Mouse (Mus musculus) myocyte (in vitro differentiated cells): Measurements from ENCODE around the gene Mroh2a.

Source experiments
- CEBPB ChIP-seq: IDR thresholded peaks from 2 replicates; pipeline ENCODE4 v1.6.1; 2011; ENCODE audit warnings: mild to moderate bottlenecking, moderate library complexity; ENCODE audit not compliant: poor library complexity, insufficient read depth, severe bottlenecking
- E2F4 ChIP-seq: IDR thresholded peaks from one replicate; pipeline ENCODE4 v1.6.1; 2011; ENCODE audit warnings: mild to moderate bottlenecking, control low read depth, moderate library complexity; ENCODE audit not compliant: insufficient read depth
- MAX ChIP-seq: IDR thresholded peaks from one replicate; pipeline ENCODE4 v1.6.1; 2011; ENCODE audit warnings: low read depth, mild to moderate bottlenecking, control low read depth
- MYOG ChIP-seq, 3 experiments: IDR thresholded peaks; one replicate each; pipeline ENCODE4 v1.6.1; 2011; ENCODE audit warnings: control low read depth in 2 of 3, low read depth in 2 of 3, mild to moderate bottlenecking in 2 of 3; ENCODE audit not compliant: insufficient read length in 2 of 3, control insufficient read depth in 1 of 3, insufficient read depth in 1 of 3
- POLR2A ChIP-seq: IDR thresholded peaks from one replicate; pipeline ENCODE4 v1.6.1; 2011; ENCODE audit warnings: low read depth, mild to moderate bottlenecking, control low read depth, moderate library complexity; ENCODE audit not compliant: insufficient read length
- SRF ChIP-seq: IDR thresholded peaks from one replicate; pipeline ENCODE4 v1.6.1; 2011; ENCODE audit warnings: low read depth; ENCODE audit not compliant: control insufficient read depth, insufficient read length
- TCF12 ChIP-seq: IDR thresholded peaks from one replicate; pipeline ENCODE4 v1.6.1; 2011; ENCODE audit warnings: mild to moderate bottlenecking, control low read depth; ENCODE audit not compliant: poor library complexity, insufficient read depth, severe bottlenecking
- TCF3 ChIP-seq: IDR thresholded peaks from one replicate; pipeline ENCODE4 v1.6.1; 2011; ENCODE audit warnings: low read depth, control low read depth; ENCODE audit not compliant: insufficient read length

- no peak for TF ChIP-seq MAX
- TF ChIP-seq SRF: no peak
- no peak for TF ChIP-seq POLR2A
- no peak for TF ChIP-seq CEBPB
- no peak for TF ChIP-seq TCF12
- no peak for TF ChIP-seq E2F4
- no peak for TF ChIP-seq TCF3
- no peak for TF ChIP-seq MYOG (IDR thresholded peaks at IDR 0.05; ENCODE audit: control insufficient read depth in 1 of 3, insufficient read depth in 1 of 3, insufficient read length in 2 of 3, low read depth in 2 of 3)
Measured at GRCm38 (mm10) chr1:88289917-88290316, 63.1 kb downstream of the Mroh2a start.
